Mouse (Mus musculus) megakaryocyte progenitor cell, adult 5-6 weeks (primary cell): ENCODE data around the gene Stim1. TPM values are rescaled to one million over a fixed set of nuclear protein-coding genes. Genes with fewer than 3 reads are reported as not detected.

ENCODE experiments used
- total RNA-seq, 2 experiments: library from RNA; stranded (forward) in 1 of 2; stranded (reverse) in 1 of 2; fragments of 157-497, 149-512 nt in 1 of 2; fragments of 200-1000 nt in 1 of 2; gene quantifications; 2 replicates each; pipeline versions ENCODE4 v1.2.3 to v1.2.4; 2015 to 2017

Gene Stim1
- total RNA-seq, 2 experiments from 2014 or later: 23.5 to 33.5 TPM

Other genes starting within 250 kb of the Stim1 start
- gene Il18bp, start 249.1 kb upstream of the Stim1 start, total RNA-seq (2015): 3.1 and 7.6 TPM in 2 replicates
- gene Il18bp, start 249.1 kb upstream of the Stim1 start, total RNA-seq (2017): 2.1 and 2.5 TPM in 2 replicates
- gene Rnf121, start 202.3 kb upstream of the Stim1 start, total RNA-seq (2015): 11.3 and 12.2 TPM in 2 replicates
- 7.1 and 12.7 TPM in 2 replicates for gene Rnf121, start 202.3 kb upstream of the Stim1 start, total RNA-seq (2017)
- gene Xndc1, start 202.3 kb upstream of the Stim1 start, total RNA-seq (2015): 17.6 and 19.7 TPM in 2 replicates
- 28.4 and 30.3 TPM in 2 replicates for gene Xndc1, start 202.3 kb upstream of the Stim1 start, total RNA-seq (2017)
- gene Xntrpc, start 202.1 kb upstream of the Stim1 start, total RNA-seq (2015): 0.57 and 0.85 TPM in 2 replicates
- 0.34 and 0.92 TPM in 2 replicates for gene Xntrpc, start 202.1 kb upstream of the Stim1 start, total RNA-seq (2017)
- gene Trpc2, start 184.7 kb upstream of the Stim1 start, total RNA-seq (2015): not detected in 2 replicates
- gene Trpc2, start 184.7 kb upstream of the Stim1 start, total RNA-seq (2017): 0.24 TPM in 1 of 2 replicates, not detected in the other
- not detected in 2 replicates for gene Art1, start 166.1 kb upstream of the Stim1 start, total RNA-seq (2015)
- not detected in 2 replicates for gene Art1, start 166.1 kb upstream of the Stim1 start, total RNA-seq (2017)
- gene Art5, start 158.3 kb upstream of the Stim1 start, total RNA-seq (2015): 0.12 TPM in 1 of 2 replicates, not detected in the other
- gene Art5, start 158.3 kb upstream of the Stim1 start, total RNA-seq (2017): 0.17 and 0.20 TPM in 2 replicates
- not detected in 2 replicates for gene Chrna10, start 151.0 kb upstream of the Stim1 start, total RNA-seq (2015)
- gene Chrna10, start 151.0 kb upstream of the Stim1 start, total RNA-seq (2017): not detected in 2 replicates
- gene Nup98, start 57.6 kb upstream of the Stim1 start, total RNA-seq (2015): 75.3 TPM in 2 replicates
- gene Nup98, start 57.6 kb upstream of the Stim1 start, total RNA-seq (2017): 41.3 and 46.1 TPM in 2 replicates
- gene Pgap2, start 57.6 kb upstream of the Stim1 start, total RNA-seq (2015): 71.9 and 80.7 TPM in 2 replicates
- gene Pgap2, start 57.6 kb upstream of the Stim1 start, total RNA-seq (2017): 30.6 and 32.9 TPM in 2 replicates
- gene Rhog, start 11.8 kb upstream of the Stim1 start, total RNA-seq (2015): 208 and 213 TPM in 2 replicates
- gene Rhog, start 11.8 kb upstream of the Stim1 start, total RNA-seq (2017): 44.7 and 47.3 TPM in 2 replicates
- 245 and 255 TPM in 2 replicates for gene Rrm1, start 173.9 kb downstream of the Stim1 start, total RNA-seq (2015)
- 673 and 874 TPM in 2 replicates for gene Rrm1, start 173.9 kb downstream of the Stim1 start, total RNA-seq (2017)
- gene Olfr543, start 213.9 kb downstream of the Stim1 start, total RNA-seq (2015): not detected in 2 replicates
- not detected in 2 replicates for gene Olfr543, start 213.9 kb downstream of the Stim1 start, total RNA-seq (2017)
- not detected in 2 replicates for gene Olfr544, start 220.5 kb downstream of the Stim1 start, total RNA-seq (2015)
- gene Olfr544, start 220.5 kb downstream of the Stim1 start, total RNA-seq (2017): not detected in 2 replicates
- not detected in 2 replicates for gene Olfr545, start 231.8 kb downstream of the Stim1 start, total RNA-seq (2015)
- gene Olfr545, start 231.8 kb downstream of the Stim1 start, total RNA-seq (2017): not detected in 2 replicates